Mouse (Mus musculus) adipocyte (in vitro differentiated cells): ENCODE data around the gene Ccdc141.

Experiments used
- DNase-seq: peaks from one replicate; pipeline ENCODE4 v3.0.0-alpha.2; 2016; ENCODE audit warnings: low spot score

Gene Ccdc141

DNA sequence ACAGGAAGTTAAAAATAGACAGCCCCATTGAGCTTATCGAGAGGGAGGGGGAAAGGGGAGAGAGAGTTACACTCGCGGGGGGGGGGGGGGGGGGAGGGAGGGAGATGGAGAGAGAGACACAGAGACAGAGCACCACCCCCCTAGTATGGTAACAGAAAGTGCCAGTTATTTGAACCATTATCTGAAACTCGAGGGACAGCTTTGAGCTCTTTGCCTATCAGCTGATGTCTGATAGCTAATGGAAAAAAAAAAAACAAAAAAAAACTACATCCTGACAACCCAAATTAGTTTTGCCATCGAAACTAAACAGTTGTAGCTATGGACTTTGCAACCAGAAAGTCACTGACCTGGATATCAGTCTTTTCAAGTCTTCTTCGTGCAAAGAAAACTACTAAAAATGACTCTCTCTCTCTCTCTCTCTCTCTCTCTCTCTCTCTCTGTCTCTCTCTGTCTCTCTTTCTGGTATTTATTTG lies at the start of gene Ccdc141:
TSS of gene Ccdc141 (minus strand) at position 4 of the 473 bp plus-strand sequence.
- no peak for DNase-seq

- DNase-seq = no peak
These were observed 42.4 kb upstream of the Ccdc141 start for GRCm38 (mm10) chr2:77212885-77213284.

DNA sequence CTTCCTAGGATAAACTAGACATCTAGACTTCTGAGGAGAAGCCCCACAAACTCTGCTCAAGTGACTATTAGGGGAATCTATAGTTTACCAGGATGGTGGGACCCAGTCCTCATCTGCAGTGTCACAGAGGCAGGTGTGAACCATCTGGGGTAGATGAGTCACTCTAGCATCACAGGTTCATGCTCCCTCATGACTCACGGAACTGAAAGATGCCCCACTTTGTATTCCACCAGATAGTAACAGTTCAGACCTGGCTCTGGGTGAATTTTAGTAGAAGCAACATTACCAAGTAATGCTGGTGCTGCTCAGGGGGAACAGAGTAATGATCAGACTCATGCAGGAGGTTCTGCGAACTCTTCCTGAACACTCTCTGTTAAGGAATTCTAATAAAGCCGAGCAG lies 36.5 kb upstream of the Ccdc141 start:
- no peak for DNase-seq

DNA sequence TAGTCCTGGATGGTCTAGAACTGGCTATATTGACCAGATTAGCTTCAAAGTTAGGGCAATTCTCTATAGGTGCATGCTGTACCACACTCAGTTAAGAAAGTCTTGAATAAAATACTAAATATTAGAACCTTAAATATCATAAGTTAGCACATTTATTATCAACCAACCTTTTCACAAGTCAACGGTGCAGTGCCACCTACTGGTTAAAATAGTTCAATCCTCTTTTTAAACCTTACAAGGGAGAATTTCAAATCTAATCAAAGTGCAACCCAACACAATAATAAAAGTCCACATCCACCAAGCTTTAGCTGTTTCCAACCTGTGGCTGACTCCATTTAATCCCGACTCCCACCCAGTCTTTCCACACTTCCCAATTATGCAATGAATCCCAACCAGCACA lies 33.5 kb upstream of the Ccdc141 start:
- peak; percentile 62 for DNase-seq

DNA sequence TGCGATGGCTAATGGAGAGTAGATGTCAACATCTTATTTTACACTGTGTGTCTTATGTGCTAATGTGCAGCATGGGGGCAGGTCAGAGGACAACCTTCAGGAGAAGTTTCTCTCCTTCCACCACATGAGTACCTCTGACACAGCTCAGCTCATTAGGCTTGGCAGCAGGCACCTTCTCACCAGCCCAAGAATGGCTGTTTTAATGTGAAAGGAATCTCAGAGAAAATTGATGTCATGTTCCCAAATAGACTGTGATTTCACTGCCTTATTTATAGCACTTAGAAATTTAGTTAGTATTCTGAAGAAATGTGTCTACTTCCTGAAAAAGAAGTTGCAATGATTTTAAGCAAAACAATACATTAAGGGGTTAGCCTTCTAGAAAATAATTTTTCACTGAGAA lies 31.5 kb upstream of the Ccdc141 start:
- peak; percentile 50 for DNase-seq

- DNase-seq = no peak
These were observed 30.6 kb upstream of the Ccdc141 start for GRCm38 (mm10) chr2:77200958-77201614.

DNA sequence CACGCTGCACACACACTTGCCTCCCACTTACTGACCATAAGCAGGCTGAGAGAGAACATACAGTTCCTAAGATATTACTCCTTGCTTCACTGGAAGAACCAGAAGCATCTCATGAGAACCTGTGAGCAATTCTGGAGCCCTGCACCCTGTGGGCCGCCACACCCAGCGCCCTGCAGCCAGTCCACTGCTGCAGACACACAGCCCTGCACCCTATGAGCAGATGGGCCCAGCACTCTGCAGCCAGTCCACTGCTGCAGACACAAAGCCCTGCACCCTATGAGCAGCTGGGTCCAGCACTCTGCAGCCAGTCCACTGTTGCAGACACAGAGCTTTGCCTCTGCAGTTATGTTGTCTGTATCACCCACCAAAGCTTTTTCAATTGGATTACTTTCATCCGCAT lies 29.9 kb upstream of the Ccdc141 start:
- DNase-seq = no peak

- no peak for DNase-seq
These were observed 27.8 kb upstream of the Ccdc141 start for GRCm38 (mm10) chr2:77198246-77198645.

GRCm38 (mm10) chr2:77196819-77197218 lies 26.4 kb upstream of the Ccdc141 start:
- no peak for DNase-seq

- DNase-seq = no peak
These were observed 24.6 kb upstream of the Ccdc141 start for GRCm38 (mm10) chr2:77195056-77195455.

GRCm38 (mm10) chr2:77191811-77192210 lies 21.4 kb upstream of the Ccdc141 start:
- DNase-seq = no peak

- DNase-seq = no peak
These were observed 20.5 kb upstream of the Ccdc141 start for GRCm38 (mm10) chr2:77190891-77191290.

DNA sequence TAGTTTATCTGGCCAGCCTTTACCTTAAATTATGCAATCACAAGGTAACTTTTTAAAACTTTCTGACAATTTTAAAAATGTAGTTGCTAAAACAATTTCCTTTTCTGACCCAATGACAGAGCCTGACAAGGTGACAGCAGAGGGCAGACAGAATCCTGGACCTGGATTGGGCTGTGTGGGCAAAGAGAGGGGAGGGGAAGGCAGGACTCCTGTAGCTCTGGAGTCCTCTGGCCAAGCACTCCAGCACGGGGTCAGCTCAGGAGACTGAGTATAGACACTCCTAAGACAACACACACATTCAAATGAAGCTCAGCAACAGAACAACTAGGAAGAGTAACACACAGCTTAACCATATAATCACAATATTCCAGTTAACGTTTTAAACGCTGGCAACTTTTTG lies 19.9 kb upstream of the Ccdc141 start:
- no peak for DNase-seq

DNA sequence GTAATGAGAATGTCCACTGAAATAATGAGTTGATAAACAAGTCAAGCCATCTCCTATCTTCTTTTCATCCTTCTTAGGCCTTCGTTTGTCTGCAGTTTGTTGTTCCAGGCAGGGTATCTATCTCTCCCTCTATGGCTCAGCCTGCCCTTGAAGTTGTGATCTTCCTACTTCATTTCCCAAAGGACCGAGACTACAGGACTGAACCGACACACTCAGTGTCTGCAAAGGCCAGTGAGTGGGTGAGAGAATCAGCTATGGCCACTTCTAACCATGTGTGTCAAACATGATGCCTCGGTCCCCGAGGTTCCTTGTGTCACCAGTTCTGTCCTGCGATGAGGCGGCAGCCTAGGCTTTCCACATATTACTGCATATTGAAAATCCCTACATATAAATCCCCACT lies 19.2 kb upstream of the Ccdc141 start:
- DNase-seq = no peak

GRCm38 (mm10) chr2:77187501-77187900 lies 17.1 kb upstream of the Ccdc141 start:
- no peak for DNase-seq

DNA sequence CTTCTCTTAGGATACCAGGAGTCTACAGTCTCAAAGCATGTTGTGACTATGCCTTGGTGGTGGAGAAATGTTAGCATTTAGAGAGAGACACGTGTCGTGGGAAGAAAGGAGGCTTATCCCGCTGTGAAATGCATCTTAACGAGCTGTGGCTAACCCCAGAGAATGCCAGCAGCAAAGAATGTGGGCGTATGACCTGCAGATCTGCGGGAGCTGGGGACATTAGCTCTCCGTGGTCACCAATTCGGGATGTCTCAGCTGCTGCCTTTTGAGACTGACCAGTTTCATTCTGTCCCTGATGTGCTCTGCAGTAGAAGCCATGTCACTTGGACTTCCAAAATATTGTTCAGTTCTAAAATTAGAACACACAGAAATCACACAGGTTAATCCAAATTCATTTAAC lies 16.5 kb upstream of the Ccdc141 start:
- DNase-seq = no peak

GRCm38 (mm10) chr2:77184049-77184571 lies 13.7 kb upstream of the Ccdc141 start:
- DNase-seq = no peak

- DNase-seq = no peak
These were observed 13.2 kb upstream of the Ccdc141 start for GRCm38 (mm10) chr2:77183646-77184045.

DNA sequence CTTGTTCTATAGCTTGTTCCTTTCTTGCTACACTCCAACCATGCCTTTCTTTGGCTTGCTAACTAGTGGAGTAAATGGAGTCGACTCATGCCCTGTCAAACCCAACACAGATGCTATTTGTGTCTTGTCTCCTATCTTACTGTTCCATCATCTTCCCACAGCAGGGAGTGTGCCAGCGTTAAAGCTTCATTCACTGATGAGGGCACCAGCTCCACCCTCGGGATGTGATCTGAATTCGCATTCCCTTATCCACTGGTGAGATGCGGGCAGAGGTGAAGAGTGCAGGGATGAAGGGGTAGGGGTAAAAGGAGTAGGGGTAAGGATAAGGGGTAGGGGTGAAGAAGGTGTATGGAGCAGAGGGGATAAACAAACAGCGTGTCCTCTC lies 12.6 kb upstream of the Ccdc141 start:
- no peak for DNase-seq

DNA sequence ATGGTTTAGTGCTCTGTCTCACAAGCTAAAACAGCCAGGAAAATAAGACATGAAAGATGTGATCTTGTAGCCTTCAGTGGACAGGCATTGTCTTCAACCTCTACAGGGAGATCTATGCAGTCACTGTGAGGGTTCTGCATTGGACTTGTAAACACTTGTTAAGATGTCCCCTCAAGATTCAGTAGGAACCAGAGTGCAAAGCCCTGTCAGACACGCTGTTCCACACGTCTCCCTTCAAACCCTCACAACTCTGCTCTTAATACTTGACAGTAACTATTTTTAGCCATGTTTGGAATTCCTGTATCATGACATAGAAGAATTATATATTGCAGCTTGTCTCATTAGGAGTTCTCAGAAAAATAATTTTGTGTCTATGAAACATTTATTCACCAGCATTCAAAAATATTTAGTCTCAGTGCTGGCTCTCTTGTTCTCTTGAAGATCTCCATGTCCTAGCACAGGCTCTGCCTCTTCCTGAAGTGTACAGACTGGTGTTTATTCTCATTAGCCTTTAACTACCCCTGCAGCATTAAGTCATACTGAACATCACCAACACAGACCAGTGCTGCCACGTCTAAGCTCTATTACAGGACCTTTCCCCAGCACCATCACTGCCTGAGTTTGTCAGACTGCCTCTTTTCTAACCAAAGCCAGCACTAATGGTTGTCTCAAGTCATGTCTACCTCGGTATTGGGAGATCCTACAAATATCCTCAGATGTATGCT lies 12.0 kb upstream of the Ccdc141 start:
- no peak for DNase-seq

DNA sequence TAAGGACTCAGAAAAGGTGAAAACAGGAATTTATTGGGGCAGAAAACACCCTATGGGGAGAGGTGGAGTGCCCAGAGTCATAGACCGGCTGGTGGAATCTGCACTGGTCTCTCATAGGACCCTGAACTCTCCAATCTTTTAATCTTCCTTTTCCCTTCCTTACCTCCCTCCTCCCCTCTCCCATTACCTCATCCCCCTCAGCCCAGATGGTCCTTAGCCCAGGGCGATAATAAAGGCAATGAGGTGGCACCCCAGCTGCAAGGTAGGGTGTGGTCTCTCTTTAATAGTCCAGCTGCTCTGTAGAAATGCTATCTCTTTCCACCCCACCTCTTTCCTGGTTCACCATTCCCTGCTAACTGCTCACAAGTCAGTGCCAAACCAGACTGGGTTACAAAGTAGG lies 7.0 kb upstream of the Ccdc141 start:
- no peak for DNase-seq

- peak; percentile 36 for DNase-seq
These were observed 6.0 kb upstream of the Ccdc141 start for GRCm38 (mm10) chr2:77176413-77176812.

GRCm38 (mm10) chr2:77175411-77175810 lies 5.0 kb upstream of the Ccdc141 start:
- no peak for DNase-seq
